Comparison of ENCODE assay signal across 8 mouse cellular contexts in genomic region chr14:103070790-103071189, GRCm38 (mm10). TPM values are rescaled to one million over a fixed set of nuclear protein-coding genes. Genes with fewer than 3 reads are reported as not detected.
DNase-seq lines count a peak whose midpoint lies in the region; ATAC-seq and TF ChIP-seq lines count a peak whose summit lies in the region.

No protein-coding gene starts in this region.

- peaks cover 3 to 20% of the 10 kb centered on the region in 2 experiments; a peak in 3 of 4 replicates for H3K4me1 ChIP-seq in CH12.LX (ENCODE audit: control insufficient read depth in 1 of 2, insufficient read depth in 2 of 2)
- H3K4me1 ChIP-seq in forebrain, embryonic 11.5 days (replicated peaks; ENCODE audit: control insufficient read depth, insufficient read depth, low read length), result no peaks in the 10 kb centered on the region
- H3K4me1 ChIP-seq in intestine, postnatal 0 days (replicated peaks; ENCODE audit: control insufficient read depth, insufficient read depth, low read length), result no peaks in the 10 kb centered on the region
- peaks cover 10% of the 10 kb centered on the region for H3K4me1 ChIP-seq in thymus, adult 2 months (replicated peaks; ENCODE audit: control insufficient read depth, insufficient read depth, low read length)

- no peaks in the 10 kb centered on the region for H3K27me3 ChIP-seq in CH12.LX (replicated peaks)
- no peaks in the 10 kb centered on the region for H3K27me3 ChIP-seq in forebrain, embryonic 11.5 days (ENCODE audit: control insufficient read depth, insufficient read depth, low read length)
- H3K27me3 ChIP-seq in intestine, postnatal 0 days (replicated peaks; ENCODE audit: control insufficient read depth, insufficient read depth, low read length), result no peaks in the 10 kb centered on the region
- no peaks in the 10 kb centered on the region for H3K27me3 ChIP-seq in thymus, adult 2 months (ENCODE audit: control insufficient read depth, insufficient read depth, low read length)

- no peak for TF ChIP-seq POLR2A in CH12.LX (IDR thresholded peaks at IDR 0.05; ENCODE audit: low read depth, low read length)
- no peak for TF ChIP-seq POLR2A in thymus, adult 2 months (IDR thresholded peaks at IDR 0.05; ENCODE audit: control insufficient read depth, extremely low read depth, insufficient read depth, low read length, poor library complexity)

- no peak for TF ChIP-seq RAD21 in CH12.LX (IDR thresholded peaks at IDR 0.05; ENCODE audit: low read depth, low read length)

- no peaks in the 10 kb centered on the region for H3K9me3 ChIP-seq in CH12.LX (replicated peaks; ENCODE audit: low read length)
- no peaks in the 10 kb centered on the region for H3K9me3 ChIP-seq in forebrain, embryonic 11.5 days (ENCODE audit: control insufficient read depth, low read length)
- H3K9me3 ChIP-seq in intestine, postnatal 0 days (ENCODE audit: control insufficient read depth), result no peaks in the 10 kb centered on the region

- no peak for ATAC-seq in forebrain, embryonic 11.5 days (replicated peaks; ENCODE audit: low FRiP score)
- ATAC-seq in intestine, postnatal 0 days, result no peak

- in situ Hi-C loops in CH12.LX (cut with MboI; ENCODE audit: low pct_ligation_motif_present, low pct_unique_long_range_greater_than_20kb, low sequenced_read_pairs), result loop anchor here (25.0 kb wide), 1 partner anchor 617 kb away; no protein-coding TSS in a partner anchor

- WGBS in forebrain, embryonic 11.5 days, result 7% methylated on average over 10 of the region's 10 CpGs
- WGBS in intestine, postnatal 0 days, result 2% methylated on average over 10 of the region's 10 CpGs
- 1% methylated on average over 10 of the region's 10 CpGs for WGBS in macrophage (ENCODE audit: missing documents)
- WGBS in thymus, adult 2 months, result 1% methylated on average over 10 of the region's 10 CpGs

- H3K4me3 ChIP-seq in CH12.LX (replicated peaks in 1 of 3; ENCODE audit: low read depth in 2 of 3, low read length in 2 of 3, poor library complexity in 1 of 3), result peak overlapping the region; percentile 84 to 91 (median 86)
- H3K4me3 ChIP-seq in forebrain, embryonic 11.5 days (ENCODE audit: low read depth, low read length), result peak overlapping the region; percentile 62
- H3K4me3 ChIP-seq in intestine, postnatal 0 days (ENCODE audit: low read depth, low read length), result peak overlapping the region; percentile 77
- H3K4me3 ChIP-seq in macrophage (ENCODE audit: inconsistent target), result peak overlapping the region; percentile 99
- peak overlapping the region; percentile 90 for H3K4me3 ChIP-seq in thymus, adult 2 months (ENCODE audit: control insufficient read depth, insufficient read depth, low read length)

- peak overlapping the region; percentile 95 for H3K4me2 ChIP-seq in CH12.LX (ENCODE audit: insufficient read depth, low read depth, poor library complexity, severe bottlenecking)
- H3K4me2 ChIP-seq in forebrain, embryonic 11.5 days (ENCODE audit: low read depth, low read length, severe bottlenecking), result peak overlapping the region; percentile 82
- peak overlapping the region; percentile 90 for H3K4me2 ChIP-seq in intestine, postnatal 0 days (replicated peaks; ENCODE audit: low read depth)

- H3K36me3 ChIP-seq in CH12.LX (replicated peaks in 1 of 2; ENCODE audit: control insufficient read depth in 1 of 2, insufficient read depth in 1 of 2, low read length in 1 of 2) (peaks cover 34 to 39% of the 10 kb centered on the region in 2 experiments), macrophage (ENCODE audit: inconsistent target) (peaks cover 41% of the 10 kb centered on the region)
- no peaks in the 10 kb centered on the region for H3K36me3 ChIP-seq in forebrain, embryonic 11.5 days (ENCODE audit: control insufficient read depth, insufficient read depth, low read length)
- peaks cover 26% of the 10 kb centered on the region for H3K36me3 ChIP-seq in intestine, postnatal 0 days (ENCODE audit: control insufficient read depth, insufficient read depth)
- H3K36me3 ChIP-seq in thymus, adult 2 months (ENCODE audit: control insufficient read depth, insufficient read depth, low read length), result no peaks in the 10 kb centered on the region

- H3K9ac ChIP-seq in CH12.LX (ENCODE audit: insufficient read depth, low read depth), result peak overlapping the region; percentile 70
- H3K9ac ChIP-seq in forebrain, embryonic 11.5 days (ENCODE audit: low read length), result peak overlapping the region; percentile 72
- peak overlapping the region; percentile 79 for H3K9ac ChIP-seq in intestine, postnatal 0 days (ENCODE audit: low read depth, low read length)

- dilution Hi-C loops in CH12.LX (cut with MboI; ENCODE audit: extremely low pct_ligation_motif_present, extremely low pct_unique_long_range_greater_than_20kb, low sequenced_read_pairs), result no loop called here

- TF ChIP-seq CTCF in CH12.LX (conservative IDR thresholded peaks at IDR 0.05 in 1 of 2, IDR thresholded peaks at IDR 0.05 in 1 of 2; ENCODE audit: low read depth in 2 of 2, low read length in 2 of 2), result no peak
- no peak for TF ChIP-seq CTCF in intestine, postnatal 0 days (IDR thresholded peaks at IDR 0.05; ENCODE audit: low read depth)
- TF ChIP-seq CTCF in thymus, adult 2 months (IDR thresholded peaks at IDR 0.05; ENCODE audit: borderline replicate concordance, control insufficient read depth, extremely low read depth, insufficient read depth, low read length, poor library complexity), result no peak

- peak; percentile 33 to 37 for DNase-seq in cerebellum, postnatal 10 days
- DNase-seq in cerebellum, adult 11-12 months, result no peak
- DNase-seq in CH12.LX (ENCODE audit: extremely low read depth) (peak; percentile 38), adipocyte (ENCODE audit: low spot score) (no peak)
- no peak for DNase-seq in forebrain, embryonic 11.5 days (ENCODE audit: low spot score)
- peak; percentile 31 for DNase-seq in thymus, adult 2 months

- no peak for TF ChIP-seq EP300 in CH12.LX (IDR thresholded peaks at IDR 0.05; ENCODE audit: low read length)

- H3K79me2 ChIP-seq in CH12.LX (replicated peaks; ENCODE audit: control insufficient read depth, extremely low read depth, insufficient read depth, poor library complexity, severe bottlenecking), result peaks cover 7% of the 10 kb centered on the region
- peaks cover 54% of the 10 kb centered on the region for H3K79me2 ChIP-seq in macrophage (ENCODE audit: inconsistent target)

- H3K27ac ChIP-seq in CH12.LX (ENCODE audit: insufficient read depth, low read depth) (peak overlapping the region; percentile 76; the same call in 1 of the 2 replicates), macrophage (peak overlapping the region; percentile 89)
- H3K27ac ChIP-seq in forebrain, embryonic 11.5 days (ENCODE audit: low read depth, low read length), result no peak overlapping the region
- H3K27ac ChIP-seq in intestine, postnatal 0 days (ENCODE audit: low read depth, low read length), result peak overlapping the region; percentile 80; the same call in 1 of the 2 replicates
- no peak overlapping the region for H3K27ac ChIP-seq in thymus, adult 2 months (ENCODE audit: control insufficient read depth, insufficient read depth, low read length)

TF ChIP-seq in CH12.LX, 34 proteins besides CTCF, POLR2A, EP300 and RAD21 (continues in another document):
- TF ChIP-seq USF1 (IDR thresholded peaks at IDR 0.05; ENCODE audit: low read depth, low read length), result no peak
- TF ChIP-seq UBTF (IDR thresholded peaks at IDR 0.05; ENCODE audit: low read depth, low read length), result no peak
- TF ChIP-seq BHLHE40 (IDR thresholded peaks at IDR 0.05; ENCODE audit: low read depth, low read length), result 0 out of 2 replicates have a peak, but pooled peaks have one; percentile 10
- TF ChIP-seq SIN3A (IDR thresholded peaks at IDR 0.05; ENCODE audit: low read length), result 0 out of 2 replicates have a peak, but pooled peaks have one; percentile 13

RNA-seq across cellular contexts. Expression of gene Cln5, which starts 0.8 kb away (rescaled TPM):
- total RNA-seq in CH12.LX (2012; rRNA removed) (27.0 and 29.2 TPM in 2 replicates), CH12.LX (2014; rRNA removed) (51.5 and 62.0 TPM in 2 replicates)
- polyA plus RNA-seq in CH12.LX (2012; ENCODE audit: insufficient read length, low read depth) (33.5 and 34.7 TPM in 2 replicates), macrophage (2018) (76.7 to 111 TPM (median 104 TPM) in 3 replicates)
- 23.1 and 25.6 TPM in 2 replicates for polyA plus RNA-seq in forebrain, embryonic 11.5 days (2014; fragmentation: Nextera tagmentation; extraction: Ambion mirVana)
- polyA plus RNA-seq in intestine, postnatal 0 days (2015; fragmentation: Nextera tagmentation; extraction: Ambion mirVana), result 15.7 and 17.1 TPM in 2 replicates
- total RNA-seq in macrophage (2018; cell fraction: chromatin; rRNA removed), result 100 to 1,000 TPM in 4 of 26 experiments, 10 to 100 TPM in 22; 23.3 to 150 (median 64.8) TPM
- 100 to 1,000 TPM; 102 to 195 (median 120) TPM for total RNA-seq in macrophage (2018; cell fraction: cytosol; rRNA removed)
- total RNA-seq in macrophage (2018; cell fraction: nucleus; rRNA removed), result 100 to 1,000 TPM in 22 of 26 experiments, 10 to 100 TPM in 4; 76.2 to 217 (median 134) TPM
- 21.6 and 23.4 TPM in 2 replicates for polyA plus RNA-seq in thymus, adult 2 months (2012; rRNA removed)

RNA-seq across cellular contexts. Expression of gene Acod1, which starts 24.0 kb away (rescaled TPM):
- total RNA-seq in CH12.LX (2012; rRNA removed), result 0.88 and 1.6 TPM in 2 replicates
- total RNA-seq in CH12.LX (2014; rRNA removed), result 0.16 and 0.24 TPM in 2 replicates
- polyA plus RNA-seq in CH12.LX (2012; ENCODE audit: insufficient read length, low read depth), result 0.09 TPM in 1 of 2 replicates, not detected in the other
- polyA plus RNA-seq in forebrain, embryonic 11.5 days (2014; fragmentation: Nextera tagmentation; extraction: Ambion mirVana), result 0.13 TPM in 1 of 2 replicates, not detected in the other
- polyA plus RNA-seq in intestine, postnatal 0 days (2015; fragmentation: Nextera tagmentation; extraction: Ambion mirVana), result not detected in 2 replicates
- 1,000 to 10,000 TPM in 9 of 26 experiments, 100 to 1,000 TPM in 11, 10 to 100 TPM in 4, 1 to 10 TPM in 2; 6.8 to 5,659 (median 647) TPM for total RNA-seq in macrophage (2018; cell fraction: chromatin; rRNA removed)
- 1,000 to 10,000 TPM in 10 of 26 experiments, 100 to 1,000 TPM in 8, 10 to 100 TPM in 4, 1 to 10 TPM in 4; 5.8 to 5,279 (median 809) TPM for total RNA-seq in macrophage (2018; cell fraction: cytosol; rRNA removed)
- total RNA-seq in macrophage (2018; cell fraction: nucleus; rRNA removed), result 1,000 to 10,000 TPM in 15 of 26 experiments, 100 to 1,000 TPM in 6, 10 to 100 TPM in 5; 13.1 to 5,165 (median 1,063) TPM
- polyA plus RNA-seq in macrophage (2018), result 12.2 to 32.9 TPM (median 13.4 TPM) in 3 replicates
- 0.55 and 0.86 TPM in 2 replicates for polyA plus RNA-seq in thymus, adult 2 months (2012; rRNA removed)

RNA-seq across cellular contexts. Expression of gene Fbxl3, which starts 28.6 kb away (rescaled TPM):
- total RNA-seq in CH12.LX (2012; rRNA removed) (21.4 and 22.6 TPM in 2 replicates), CH12.LX (2014; rRNA removed) (37.5 and 39.5 TPM in 2 replicates)
- polyA plus RNA-seq in CH12.LX (2012; ENCODE audit: insufficient read length, low read depth) (37.1 and 43.3 TPM in 2 replicates), macrophage (2018) (27.5 to 57.4 TPM (median 29.6 TPM) in 3 replicates)
- 23.6 and 27.2 TPM in 2 replicates for polyA plus RNA-seq in forebrain, embryonic 11.5 days (2014; fragmentation: Nextera tagmentation; extraction: Ambion mirVana)
- 21.7 and 22.1 TPM in 2 replicates for polyA plus RNA-seq in intestine, postnatal 0 days (2015; fragmentation: Nextera tagmentation; extraction: Ambion mirVana)
- 100 to 1,000 TPM; 139 to 437 (median 255) TPM for total RNA-seq in macrophage (2018; cell fraction: chromatin; rRNA removed)
- total RNA-seq in macrophage (2018; cell fraction: cytosol; rRNA removed), result 10 to 100 TPM; 30.9 to 98.7 (median 59.1) TPM
- total RNA-seq in macrophage (2018; cell fraction: nucleus; rRNA removed), result 100 to 1,000 TPM in 25 of 26 experiments, 10 to 100 TPM in 1; 89.1 to 303 (median 191) TPM
- 105 and 113 TPM in 2 replicates for polyA plus RNA-seq in thymus, adult 2 months (2012; rRNA removed)

Comparison
In these comparisons a context has a peak if more than half of its experiments do, and no peak if none do; other contexts are left out.
1. DNase-seq: peak in cerebellum, postnatal 10 days (2 of 2), CH12.LX (single experiment) and thymus, adult 2 months (single experiment); none in cerebellum, adult 11-12 months (single experiment), forebrain, embryonic 11.5 days (single experiment) and adipocyte (single experiment).
2. H3K27ac ChIP-seq: peak in CH12.LX (single experiment), intestine, postnatal 0 days (single experiment) and macrophage (single experiment); none in forebrain, embryonic 11.5 days (single experiment) and thymus, adult 2 months (single experiment).
3. Peak in every context shown above with its lines, with median percentiles within 50 percentile points of each other: H3K4me2 ChIP-seq, H3K4me3 ChIP-seq and H3K9ac ChIP-seq.